Mouse (Mus musculus) lung, postnatal 36 days (tissue): ENCODE data around the gene Hspb11.
A peak's percentile ranks its signal among the peaks of the same experiment; 100 is the strongest.

ENCODE experiments used
- DNase-seq: peaks from one replicate; pipeline ENCODE4 v3.0.0; 2022; ENCODE audit warnings: mixed read lengths

Hspb11 gene

DNA sequence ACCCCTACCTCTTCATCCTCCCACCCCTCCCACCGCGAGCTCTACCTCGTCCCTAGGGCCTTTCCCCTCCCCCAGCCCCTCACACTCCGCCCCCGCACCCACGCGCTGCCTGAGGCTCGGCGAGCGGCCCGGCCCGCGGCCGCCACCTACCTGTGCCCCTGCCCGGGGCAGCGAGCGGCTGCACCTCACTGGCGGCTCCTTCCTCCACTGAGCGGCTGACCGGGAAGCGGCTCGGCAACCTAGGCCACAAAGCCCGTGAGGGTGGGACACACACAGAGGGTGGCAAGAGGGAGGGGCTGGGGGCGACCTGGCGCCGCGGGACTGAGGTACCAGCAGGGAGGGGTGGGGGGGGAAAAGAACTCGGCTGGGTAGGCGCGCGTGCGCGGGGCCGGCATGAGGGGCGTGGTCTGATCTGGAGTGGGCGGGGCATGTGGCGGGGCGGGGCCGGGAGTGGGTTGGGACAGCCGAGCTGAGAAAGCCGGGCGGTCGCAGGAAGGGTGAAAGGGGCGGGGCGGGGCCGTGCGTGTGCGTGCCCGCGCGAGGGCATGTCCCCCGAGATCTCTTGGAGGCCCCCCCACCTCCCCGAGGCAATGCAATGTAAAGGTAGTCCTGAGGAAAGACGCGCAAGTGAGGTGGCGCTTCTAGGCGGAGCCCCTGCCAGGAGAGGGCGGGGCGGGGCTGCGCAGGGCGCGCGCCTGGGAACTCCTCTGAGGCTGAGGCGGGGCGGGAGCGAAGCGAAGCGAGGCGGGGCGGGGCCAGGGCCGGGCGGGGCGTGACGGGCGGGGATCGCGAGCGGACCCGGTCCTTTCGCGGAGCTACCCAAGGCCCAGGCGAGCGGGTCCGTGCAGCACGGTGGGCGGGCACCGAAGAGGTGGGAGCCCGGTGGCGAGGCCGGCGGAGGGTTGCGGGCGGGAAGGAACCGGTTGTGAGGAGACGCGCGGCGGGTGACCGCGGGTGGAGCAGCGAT, at the start of gene Hspb11, which contains the start of gene Lrrc42:
Gene Hspb11 (plus strand): TSS at position 469 of the 967 bp plus-strand sequence.
Gene Lrrc42 (minus strand): TSS at position 408 of the 967 bp plus-strand sequence.
- peak; percentile 98 for DNase-seq

GRCm38 (mm10) chr4:107207016-107207415, 46.4 kb upstream of the Hspb11 start:
- DNase-seq = no peak

- no peak for DNase-seq
Observed at GRCm38 (mm10) chr4:107208880-107209279, 44.5 kb upstream of the Hspb11 start, which contains the start of gene Ldlrad1. Gene Ldlrad1, plus strand, starts transcription at chr4:107209180.

DNA sequence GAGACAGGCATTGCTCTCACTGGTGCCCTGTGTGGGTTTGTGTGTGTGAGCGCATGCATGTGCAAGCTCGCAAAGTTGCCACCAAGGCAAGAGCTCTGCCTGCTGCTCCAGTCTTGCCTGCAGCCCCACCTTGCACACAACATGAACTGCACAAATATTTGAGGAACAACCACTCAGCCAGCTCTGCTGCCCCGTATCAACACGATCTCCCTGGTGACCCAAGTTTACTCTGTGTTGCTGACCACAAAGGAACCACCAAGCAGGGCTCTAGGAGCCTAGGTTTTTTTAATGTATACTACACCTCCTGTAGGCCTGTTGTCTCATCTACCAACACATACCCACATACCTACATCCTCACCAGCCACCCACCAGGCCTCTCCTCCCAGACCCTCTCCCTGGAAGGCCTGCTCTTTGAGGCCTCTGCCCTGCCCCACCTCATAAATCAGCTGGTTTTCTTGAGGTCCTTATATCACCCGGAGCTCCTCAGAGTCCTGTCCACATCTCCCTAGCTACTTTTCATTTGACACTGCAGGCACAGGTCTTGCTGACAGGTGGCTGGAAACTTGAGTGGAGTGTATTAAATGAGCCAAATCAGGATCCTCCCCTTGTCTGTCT, 42.8 kb upstream of the Hspb11 start:
- DNase-seq = peak; percentile 80

DNA sequence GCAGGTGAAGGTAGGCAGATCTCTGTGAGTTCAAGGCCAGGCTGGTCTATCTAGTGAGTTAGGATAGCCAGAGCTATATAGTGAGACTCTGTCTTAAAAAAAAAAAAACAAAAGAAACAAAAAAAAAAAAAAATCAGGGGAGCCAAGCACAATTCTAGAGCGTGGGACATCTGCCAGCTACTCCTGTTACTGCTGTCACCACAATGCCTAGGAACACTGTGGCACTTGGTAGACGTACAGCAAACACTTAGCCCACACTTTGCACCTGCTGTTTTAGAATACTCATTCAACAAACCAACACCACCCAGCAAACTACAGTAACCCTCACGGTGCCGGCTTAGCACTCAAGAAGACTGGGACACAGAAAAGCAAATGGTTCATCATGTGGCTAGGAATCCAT, 41.9 kb upstream of the Hspb11 start:
- peak; percentile 92 for DNase-seq

DNA sequence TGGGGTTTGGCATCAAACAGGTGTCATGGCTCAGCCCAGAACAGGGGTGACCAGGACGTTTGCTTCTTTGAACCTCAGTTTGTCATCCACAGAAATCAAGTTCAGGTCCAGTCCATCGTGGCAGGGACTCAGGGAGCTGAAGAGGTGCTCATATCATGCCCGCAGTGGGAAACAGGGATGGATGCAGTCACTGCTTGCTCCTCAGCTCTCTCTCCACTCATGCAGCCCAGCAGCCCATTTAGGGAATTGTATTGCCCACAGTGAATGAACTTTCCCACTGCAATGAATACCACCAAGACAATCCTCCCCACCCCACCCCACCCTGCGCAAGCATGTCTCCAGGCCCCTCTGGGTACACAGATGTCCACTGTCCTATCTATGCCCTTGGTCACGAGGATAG, 41.5 kb upstream of the Hspb11 start:
- no peak for DNase-seq

- DNase-seq = no peak
Observed at GRCm38 (mm10) chr4:107213279-107214011, 39.9 kb upstream of the Hspb11 start.

- no peak for DNase-seq
Observed at GRCm38 (mm10) chr4:107217574-107217973, 35.8 kb upstream of the Hspb11 start.

- peak; percentile 23 for DNase-seq
Observed at GRCm38 (mm10) chr4:107221524-107221923, 31.9 kb upstream of the Hspb11 start.

DNA sequence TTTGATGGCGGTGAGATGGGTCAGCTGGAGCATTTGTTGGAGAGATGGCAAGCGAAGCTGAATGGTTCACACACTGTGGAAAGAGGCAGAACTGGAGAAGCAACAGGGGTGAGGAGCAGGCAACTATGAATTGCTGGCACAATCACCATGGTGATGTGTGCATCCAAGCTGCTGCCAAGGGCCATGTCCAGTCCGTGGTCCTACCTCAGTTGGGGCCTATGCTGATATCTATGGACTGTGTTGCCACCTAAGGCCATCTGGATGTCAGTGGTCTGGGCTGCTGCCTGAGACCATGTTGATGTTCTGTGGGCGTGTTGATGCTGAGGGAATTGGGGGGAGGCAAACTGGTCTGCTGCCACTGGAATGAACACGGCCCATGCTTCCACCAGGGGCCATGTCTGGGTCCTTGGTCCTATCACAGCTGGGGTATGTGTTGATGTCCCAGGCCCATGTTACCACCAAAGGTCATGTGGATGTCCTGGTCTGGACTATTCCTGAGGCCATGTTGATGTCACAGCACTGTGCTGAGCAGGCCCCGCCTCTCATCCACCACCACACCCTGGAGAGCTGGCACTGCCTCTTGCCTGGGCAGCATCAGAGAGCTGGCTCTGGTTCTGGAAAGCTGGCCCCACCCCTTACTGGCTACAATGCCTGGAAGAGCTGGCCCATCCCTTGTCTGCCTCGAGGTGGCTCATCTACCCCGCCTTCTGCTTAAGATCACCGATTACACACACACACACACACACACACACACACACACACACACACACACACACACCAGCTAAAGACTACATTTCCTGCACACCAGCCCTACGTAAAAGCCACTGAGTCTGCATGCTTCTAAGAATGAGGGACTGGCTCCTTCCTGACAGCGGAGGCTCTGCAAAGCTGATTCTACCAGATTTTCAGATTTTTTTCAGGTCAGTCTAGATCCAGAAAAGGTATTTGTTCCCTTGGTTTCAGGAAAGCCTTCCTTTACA, 29.9 kb upstream of the Hspb11 start:
- peak; percentile 81 for DNase-seq

- no peak for DNase-seq
Observed at GRCm38 (mm10) chr4:107226313-107226712, 27.1 kb upstream of the Hspb11 start.

DNA sequence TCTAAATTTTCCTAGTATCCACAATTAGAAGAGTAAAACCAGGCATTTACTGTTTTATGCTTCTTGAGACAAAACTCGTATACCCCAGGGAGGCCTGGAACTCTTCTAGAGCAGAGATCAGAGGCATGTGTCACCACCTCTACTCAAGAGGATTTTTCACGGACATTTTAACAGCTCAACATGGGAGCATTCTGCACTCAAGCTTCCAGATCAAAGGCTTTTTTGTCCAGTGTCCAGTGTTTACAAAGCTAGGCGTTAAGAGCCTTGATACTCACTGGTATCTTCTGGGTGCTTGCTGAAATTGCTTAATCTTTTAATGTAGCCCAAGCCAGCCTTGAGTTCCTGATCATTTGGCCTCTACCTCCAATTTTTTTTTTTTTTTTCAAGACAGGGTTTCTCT, 21.2 kb upstream of the Hspb11 start:
- no peak for DNase-seq

- DNase-seq = no peak
Observed at GRCm38 (mm10) chr4:107238253-107238652, 15.1 kb upstream of the Hspb11 start.

GRCm38 (mm10) chr4:107240196-107240595, 13.2 kb upstream of the Hspb11 start:
- DNase-seq = no peak

DNA sequence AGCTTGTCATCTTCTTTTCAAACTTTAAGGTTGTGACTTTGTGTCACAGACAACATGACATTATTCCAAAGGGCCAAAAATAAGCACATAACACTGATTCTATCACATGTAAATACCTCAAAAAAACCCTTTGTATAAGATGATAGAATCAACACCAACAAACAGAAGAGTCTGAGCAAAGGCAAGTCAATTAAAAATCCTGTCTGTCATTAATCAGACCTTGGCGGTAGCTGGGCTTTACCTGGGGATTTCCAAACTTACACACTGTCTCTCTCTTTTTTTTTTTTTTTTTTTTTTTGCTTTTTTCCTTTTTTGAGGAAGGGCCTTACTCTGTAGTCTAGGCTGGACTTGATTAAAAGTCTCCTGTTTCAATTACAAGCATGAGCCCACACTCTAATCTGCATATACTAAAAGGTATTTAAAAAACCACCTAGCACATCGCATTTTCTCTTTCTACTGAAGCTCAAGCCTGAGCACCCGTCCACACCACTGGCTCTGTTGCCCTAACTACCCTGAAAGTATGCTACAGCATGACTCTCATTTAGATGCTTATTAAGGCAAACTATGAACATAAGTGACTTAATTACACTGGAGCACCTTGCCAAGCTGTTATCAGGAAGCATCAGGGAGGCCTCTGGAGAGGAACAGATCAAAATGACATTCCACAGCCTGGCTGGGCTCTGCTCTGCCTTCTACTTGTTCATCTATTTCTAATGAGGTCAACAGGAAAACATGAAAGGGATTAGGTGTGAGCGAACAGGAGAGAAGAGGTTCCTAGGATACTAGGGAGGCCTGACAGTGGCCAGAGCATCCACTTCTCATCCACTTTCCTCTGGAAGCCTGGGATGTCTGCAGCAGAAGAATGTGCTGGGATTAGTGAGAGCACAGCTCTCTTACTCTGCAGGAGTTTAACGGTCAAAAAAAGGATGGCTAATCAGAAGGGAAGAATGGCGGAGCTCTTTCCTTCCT, 9.7 kb upstream of the Hspb11 start:
- DNase-seq = no peak

GRCm38 (mm10) chr4:107245368-107245767, 8.0 kb upstream of the Hspb11 start:
- peak; percentile 39 for DNase-seq

GRCm38 (mm10) chr4:107246040-107246439, 7.4 kb upstream of the Hspb11 start:
- DNase-seq = no peak

DNA sequence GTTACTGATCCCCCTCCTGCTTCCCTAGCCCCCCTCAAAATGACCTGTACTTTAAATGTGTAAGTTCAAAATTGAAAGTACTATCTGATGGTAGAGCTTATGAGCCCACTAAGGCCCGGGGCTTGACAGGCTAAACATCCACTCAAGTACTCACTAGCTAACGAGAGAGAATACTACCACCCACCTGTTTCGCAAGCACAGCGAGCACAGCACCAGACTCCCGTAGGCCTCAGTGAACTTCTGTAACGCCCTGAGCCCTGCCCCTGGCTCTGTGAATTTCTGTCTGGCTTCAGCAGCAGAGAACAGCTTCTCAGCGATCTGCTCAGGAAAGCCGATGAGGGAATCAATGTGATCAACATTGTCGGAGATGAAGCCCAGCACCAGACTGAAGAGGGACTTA, 6.3 kb upstream of the Hspb11 start:
- peak; percentile 31 for DNase-seq

- no peak for DNase-seq
Observed at GRCm38 (mm10) chr4:107248061-107248460, 5.3 kb upstream of the Hspb11 start.

GRCm38 (mm10) chr4:107249471-107249870, 3.9 kb upstream of the Hspb11 start:
- DNase-seq = peak; percentile 65

- peak; percentile 85 for DNase-seq
Observed at GRCm38 (mm10) chr4:107250494-107250893, 2.9 kb upstream of the Hspb11 start.
